Mouse (Mus musculus) cerebellum, postnatal 14 days (tissue): Measurements from ENCODE around the gene Prpf3.
"Not testable (repeated sequence)": the region's sequence is repeated elsewhere in the genome, so short reads cannot be mapped to it uniquely, and the experiment has no call there.

Experiments used
- DNase-seq, 2 experiments: peaks; one replicate each; pipeline ENCODE4 v3.0.0; 2021; ENCODE audit warnings: mixed read lengths in 2 of 2

Prpf3 gene

DNA sequence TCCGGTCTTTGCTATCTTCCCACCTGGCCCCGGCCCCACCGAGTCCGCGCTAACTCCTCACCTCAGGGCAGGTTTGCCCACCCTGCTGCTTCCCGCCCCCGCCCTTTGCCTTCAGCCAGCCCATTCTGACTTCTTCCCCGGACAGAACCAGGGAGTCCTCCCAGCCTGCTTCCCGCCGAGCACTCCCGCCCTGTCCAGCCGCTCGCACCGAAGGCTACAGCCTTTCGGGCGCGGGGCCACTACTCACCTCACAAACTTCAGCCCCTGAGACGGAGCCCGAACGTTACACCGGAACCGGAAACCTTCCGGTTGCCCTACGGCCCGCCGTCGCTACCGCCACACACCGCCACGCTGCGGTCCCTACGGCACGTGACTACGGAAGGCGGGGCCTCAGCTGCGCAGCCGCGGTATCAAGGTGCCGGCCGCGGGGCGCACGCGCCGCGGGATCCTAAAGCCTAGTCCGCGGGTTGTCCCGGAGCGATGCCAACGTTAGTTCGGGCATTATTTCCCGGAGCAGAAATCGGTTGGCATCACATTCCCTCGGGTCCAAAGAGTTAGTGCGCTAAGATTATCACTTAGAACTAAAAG lies at the start of gene Prpf3:
TSS of gene Prpf3 (minus strand) at position 384 of the 588 bp plus-strand sequence.
- peak; percentile 93 to 94 for DNase-seq

- DNase-seq = peak in 1 of 2 experiments; percentile 26
Observed at GRCm38 (mm10) chr3:95904568-95904967, 48.9 kb upstream of the Prpf3 start, which contains the start of gene Car14. Gene Car14, minus strand, starts transcription at chr3:95904691.

DNA sequence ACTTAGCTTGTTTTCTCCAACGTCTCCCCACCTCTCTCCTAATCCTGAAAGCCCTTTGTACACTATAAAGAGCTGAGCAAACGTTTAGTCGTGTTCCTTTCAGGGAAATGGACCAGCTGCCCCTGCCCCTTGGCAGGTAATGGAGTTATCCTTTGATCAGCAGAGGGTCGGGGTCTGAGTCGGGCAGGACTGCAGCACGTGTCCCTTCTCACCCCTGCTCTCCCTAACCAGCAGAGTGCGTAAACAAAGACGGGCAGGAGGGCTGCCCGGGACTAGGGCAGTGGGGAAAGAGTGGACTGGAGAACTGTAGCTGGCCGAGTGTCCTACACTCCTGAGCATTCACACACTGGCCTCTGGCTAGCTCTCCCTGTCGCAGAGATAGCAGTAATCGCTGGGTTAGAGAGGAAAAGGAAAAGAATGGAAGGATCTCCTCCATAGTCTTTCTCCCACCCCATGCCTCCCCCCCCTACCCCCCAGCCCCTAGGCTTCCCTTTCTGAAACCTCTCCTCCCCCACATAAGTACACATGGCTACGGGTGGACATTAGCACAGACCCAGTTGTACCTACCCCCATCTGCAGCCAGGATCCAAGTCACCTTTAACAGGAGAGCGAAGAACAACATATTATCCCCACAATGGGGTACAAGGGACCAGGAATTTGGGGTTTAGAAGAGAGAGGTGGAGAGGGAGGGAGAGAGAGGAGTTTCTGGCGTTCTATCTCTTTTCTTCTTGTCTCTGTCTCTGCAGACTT lies 48.2 kb upstream of the Prpf3 start:
- DNase-seq = no peak

DNA sequence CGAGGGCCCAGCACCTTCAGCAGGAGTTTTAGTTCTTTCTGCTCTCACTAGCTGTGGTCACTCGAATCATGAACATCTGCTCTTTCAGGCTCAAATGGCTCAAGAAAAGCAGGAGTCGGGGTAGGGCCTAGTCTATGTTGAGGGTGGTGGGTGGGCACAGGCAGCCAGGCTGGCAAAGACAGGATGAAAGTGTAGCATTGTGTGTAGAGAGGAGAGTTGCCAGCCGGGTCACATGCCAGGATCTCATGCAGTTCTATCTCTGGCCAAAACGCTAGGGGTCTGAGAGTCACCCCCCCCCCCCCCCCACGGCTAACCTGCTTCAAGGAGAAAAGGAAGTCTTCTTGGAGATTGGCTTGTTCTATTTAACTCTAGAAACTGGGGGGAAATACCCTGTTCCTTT lies 47.0 kb upstream of the Prpf3 start:
- no peak for DNase-seq

GRCm38 (mm10) chr3:95902373-95902625 lies 46.6 kb upstream of the Prpf3 start:
- DNase-seq = no peak

DNA sequence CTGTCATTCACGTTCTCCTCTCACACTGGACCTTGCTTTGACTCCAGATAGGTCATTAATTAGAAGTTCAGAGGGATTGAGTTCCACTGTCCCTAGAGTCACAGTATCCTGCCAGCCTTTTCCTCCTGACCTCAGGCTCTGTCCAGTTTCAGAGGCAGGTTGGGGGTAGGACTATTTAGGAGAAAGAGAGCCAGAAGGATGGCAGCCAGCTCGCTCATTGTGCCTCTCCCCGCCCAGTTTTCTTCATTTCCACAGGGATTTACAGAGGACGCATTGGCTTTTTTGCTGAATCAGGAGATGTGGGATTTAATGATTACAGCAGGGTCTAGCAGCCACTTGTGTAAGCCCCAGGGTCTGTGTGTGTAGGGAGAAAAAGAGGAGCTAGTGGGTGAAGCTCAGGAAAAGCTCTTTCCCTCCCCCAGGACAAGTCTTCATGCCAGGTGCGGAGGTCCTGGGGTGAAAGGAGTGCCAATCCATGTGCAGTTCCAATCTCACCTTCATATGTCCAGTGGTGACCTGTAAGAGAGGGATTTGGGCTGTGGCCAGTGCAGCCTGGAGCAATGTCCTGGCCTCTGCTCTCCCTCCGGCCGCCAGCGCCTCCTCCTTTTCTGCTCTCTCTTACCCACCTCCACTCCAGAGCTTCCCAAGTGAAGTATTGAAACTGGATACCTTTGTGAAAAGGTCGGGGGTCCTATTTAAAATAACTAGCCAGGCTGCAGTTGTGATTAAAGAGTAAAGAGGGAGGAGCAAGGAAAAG lies 46.1 kb upstream of the Prpf3 start:
- DNase-seq = no peak

DNA sequence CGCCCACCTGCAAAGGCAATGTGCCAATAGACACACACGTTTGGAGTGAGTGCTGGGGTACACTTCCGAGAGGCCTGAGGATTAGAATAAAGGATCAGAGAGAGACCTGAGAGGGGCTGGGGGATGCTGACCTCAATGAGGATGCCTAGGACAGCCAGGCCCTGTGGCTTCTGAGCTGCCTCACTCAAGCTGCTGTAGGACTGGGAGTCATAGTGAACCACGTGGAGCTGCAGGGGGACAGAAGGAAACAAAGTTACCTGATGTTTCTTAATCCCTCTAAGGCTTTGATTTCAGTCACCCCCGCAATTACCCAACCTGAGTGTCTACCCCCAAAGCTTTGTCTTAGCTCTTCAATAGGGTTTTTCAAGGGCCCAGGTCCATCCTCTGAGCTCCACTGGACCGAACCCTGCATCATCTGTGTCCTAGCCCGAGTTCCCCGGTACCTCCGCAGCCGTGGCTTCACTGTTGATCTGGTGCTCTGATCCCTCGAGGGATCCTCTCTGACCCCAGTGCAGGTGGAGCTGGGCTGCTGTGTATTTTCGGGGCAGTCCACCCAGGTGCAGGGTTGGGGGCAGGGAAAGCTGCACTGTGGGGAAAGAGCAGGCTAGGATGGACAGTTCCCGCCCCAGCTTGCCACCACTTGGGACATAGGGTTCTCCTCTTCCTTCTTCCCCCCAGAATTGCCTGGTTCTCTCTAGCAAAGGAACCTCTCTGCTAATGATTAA lies 44.3 kb upstream of the Prpf3 start:
- no peak for DNase-seq

DNA sequence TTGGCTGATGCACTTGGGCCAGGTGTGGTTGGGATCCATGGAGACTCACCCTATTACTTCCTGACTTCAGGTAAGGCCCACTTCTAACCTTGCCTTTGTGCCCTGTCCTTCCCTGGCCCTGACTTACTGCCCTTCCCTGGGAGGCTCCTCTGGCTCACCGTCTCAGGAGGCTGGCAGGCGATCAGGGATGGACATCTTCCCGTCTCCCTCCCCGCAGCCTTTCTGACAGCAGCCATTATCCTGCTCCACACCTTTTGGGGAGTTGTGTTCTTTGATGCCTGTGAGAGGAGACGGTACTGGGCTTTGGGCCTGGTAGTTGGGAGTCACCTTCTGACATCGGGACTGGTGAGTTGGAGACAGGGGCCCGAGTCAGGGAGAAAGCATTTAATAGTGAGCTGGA lies 39.8 kb upstream of the Prpf3 start:
- DNase-seq = not testable (repeated sequence)

DNA sequence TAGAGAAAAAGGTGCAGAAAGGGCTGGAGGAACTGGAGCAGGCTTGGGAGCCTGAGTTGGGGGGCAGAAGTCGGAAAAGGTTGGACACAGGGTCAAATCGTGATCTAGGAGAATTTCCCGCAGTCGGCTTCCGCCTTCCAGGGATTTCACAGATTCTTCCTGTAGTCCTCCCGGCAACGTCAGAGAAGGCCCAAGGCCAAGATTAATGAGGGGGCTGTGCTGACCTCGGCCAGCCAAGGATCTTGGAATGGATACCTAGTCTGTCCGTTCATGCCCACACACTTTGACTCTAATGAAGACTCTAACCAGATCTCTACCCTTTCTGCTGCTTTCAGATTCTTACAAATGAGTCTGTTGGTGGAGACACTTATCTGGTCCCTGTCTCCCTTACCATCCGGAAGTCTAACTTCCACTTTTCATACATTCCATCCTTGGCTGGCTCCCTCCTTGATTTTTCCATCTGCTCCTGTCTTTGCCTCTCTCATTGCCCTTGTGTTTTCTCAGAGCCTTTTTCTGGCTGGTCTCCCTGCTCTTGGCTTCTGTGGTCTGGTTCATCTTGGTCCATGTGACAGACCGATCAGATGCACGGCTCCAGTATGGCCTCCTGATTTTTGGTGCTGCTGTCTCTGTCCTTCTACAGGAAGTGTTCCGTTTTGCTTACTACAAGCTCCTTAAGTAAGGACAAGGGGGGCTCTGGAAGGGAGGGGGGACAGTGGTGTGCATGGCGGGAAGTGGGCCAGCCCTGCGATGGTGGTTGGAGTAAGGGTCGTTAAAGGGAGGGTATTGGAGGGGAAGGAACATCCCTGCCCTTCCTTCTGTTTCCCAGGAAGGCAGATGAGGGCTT lies 38.9 kb upstream of the Prpf3 start:
- peak; percentile 79 to 81 for DNase-seq

- DNase-seq = peak; percentile 95
Observed at GRCm38 (mm10) chr3:95893606-95894316, 38.1 kb upstream of the Prpf3 start, which contains the start of gene Aph1a. Gene Aph1a, plus strand, starts transcription at chr3:95893969.

DNA sequence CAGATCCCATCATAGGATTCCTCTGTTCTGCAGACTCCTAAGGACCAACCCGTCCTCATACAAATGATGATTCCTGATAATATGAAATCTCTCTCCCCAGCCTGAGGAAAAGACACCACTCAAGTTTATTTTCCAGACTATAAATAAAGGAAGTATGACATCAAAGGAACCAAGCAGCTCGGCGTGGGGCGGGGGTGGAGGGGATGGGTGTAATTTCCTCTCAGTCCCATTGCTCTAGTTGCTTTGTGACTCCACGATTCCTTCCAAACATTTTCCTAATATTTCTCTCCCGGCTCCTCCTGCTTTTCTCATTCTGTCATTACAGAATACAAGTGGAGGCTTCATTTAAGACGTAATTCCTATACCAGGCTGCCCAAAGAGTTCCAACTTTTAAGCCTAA lies 37.4 kb upstream of the Prpf3 start:
- no peak for DNase-seq

DNA sequence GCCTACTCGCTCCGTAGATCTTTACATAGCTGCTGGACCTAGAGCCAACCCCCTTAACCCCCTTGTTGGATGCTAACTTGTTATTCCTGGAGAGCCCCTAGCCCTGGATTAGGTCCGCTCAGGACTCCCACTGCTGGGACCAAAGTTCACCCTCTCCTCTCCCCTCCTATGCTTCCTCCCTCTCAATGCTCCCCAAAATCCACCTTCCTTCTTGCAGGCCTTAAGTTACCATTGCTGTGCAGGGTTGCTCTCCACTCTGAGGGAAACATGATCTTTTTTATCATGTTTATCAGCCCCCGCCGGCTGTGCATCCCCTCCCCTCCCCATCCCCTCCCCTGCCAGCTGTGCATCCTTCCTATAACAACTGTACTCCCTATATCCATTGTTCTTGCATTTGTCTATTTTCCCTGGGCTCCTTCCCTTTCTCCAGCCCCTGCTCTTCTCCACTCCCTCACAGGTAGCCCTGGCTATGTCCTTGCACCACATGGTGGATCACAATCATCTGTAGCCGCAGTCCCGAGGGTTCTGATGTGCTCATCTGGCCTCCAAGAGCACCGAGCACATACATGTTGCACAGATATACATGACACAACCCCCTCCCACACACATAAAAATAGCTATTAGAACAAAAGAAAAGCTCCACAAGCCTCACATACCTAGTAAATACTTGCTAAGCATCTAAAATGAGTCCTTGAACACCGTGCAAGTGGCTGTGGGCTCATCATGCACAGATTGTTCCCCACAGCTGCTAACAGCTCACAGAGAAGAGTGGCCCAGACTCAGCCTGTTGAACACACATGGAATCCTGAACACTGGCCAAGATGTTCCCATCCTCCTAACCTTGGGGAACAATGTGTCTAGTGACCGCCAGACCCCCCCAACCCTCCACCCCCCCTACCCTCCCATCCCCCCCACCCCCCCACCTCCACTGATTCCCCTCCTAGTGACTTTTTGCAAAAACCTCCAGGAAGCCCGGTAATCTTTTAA lies 36.7 kb upstream of the Prpf3 start:
- DNase-seq = no peak

DNA sequence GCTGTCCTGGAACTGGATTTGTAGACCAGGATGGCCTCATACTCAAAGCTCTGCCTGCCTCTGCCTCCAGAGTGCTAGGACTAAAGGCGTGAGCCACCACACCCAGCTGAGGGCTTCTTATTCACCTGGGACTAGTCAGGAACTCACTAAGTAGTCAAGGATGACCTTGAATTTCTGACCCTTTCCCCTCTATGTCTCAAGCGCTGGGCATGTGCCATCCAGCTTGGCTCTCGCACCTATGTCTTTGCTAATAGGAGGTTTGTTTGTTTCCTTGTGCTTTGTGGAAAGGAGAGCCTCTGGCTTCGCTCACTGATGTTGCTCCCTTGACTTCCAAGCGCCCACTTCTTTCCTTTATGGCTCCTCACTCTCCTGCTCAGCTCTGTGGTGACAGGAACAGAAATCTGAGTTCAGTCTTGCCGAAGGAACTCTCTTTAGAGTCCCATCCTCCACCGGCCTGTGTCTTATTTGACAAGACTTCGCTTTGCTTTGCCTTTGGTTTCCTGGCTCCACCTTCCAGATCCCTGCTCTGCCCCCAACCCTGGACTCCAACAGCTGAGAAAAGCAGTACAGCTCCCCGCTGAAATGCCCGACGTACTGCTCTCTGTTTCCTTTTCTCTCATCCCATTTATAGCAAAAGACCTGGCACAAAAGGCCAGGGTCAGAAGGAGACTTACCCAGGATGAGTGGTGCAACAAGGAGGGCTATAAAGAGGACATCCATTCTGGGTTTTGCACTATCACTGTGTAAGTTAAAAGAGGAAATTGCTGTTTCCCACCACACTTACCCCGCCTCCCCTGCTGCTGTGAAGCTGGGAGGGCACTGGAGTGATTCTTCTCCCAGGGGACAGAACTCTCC lies 35.8 kb upstream of the Prpf3 start, which contains the start of gene BC028528:
TSS of gene BC028528 (minus strand) at position 795 of the 855 bp plus-strand sequence.
- no peak for DNase-seq

- DNase-seq = no peak
Observed at GRCm38 (mm10) chr3:95889664-95890063, 34.0 kb upstream of the Prpf3 start.

- DNase-seq = no peak
Observed at GRCm38 (mm10) chr3:95887596-95887995, 31.9 kb upstream of the Prpf3 start.

DNA sequence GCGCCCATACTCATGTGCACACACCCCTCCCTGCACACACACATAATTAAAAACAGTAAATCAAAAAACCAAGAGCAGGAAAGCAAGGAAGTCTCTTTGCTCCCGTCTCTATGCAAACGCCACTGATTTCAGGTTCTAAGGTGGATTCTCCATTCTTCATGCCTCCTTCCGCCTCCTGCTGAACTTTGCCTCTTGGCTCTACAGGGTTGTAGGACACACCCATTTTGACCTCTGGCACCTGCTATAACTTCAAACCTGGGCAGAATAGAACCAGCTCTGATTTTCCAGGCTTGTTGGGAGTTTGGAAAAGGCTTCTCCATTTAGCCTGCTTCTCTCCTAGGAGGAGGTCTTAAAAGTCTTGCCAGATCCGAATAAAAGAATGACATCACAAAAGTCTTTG lies 28.7 kb upstream of the Prpf3 start:
- DNase-seq = no peak

DNA sequence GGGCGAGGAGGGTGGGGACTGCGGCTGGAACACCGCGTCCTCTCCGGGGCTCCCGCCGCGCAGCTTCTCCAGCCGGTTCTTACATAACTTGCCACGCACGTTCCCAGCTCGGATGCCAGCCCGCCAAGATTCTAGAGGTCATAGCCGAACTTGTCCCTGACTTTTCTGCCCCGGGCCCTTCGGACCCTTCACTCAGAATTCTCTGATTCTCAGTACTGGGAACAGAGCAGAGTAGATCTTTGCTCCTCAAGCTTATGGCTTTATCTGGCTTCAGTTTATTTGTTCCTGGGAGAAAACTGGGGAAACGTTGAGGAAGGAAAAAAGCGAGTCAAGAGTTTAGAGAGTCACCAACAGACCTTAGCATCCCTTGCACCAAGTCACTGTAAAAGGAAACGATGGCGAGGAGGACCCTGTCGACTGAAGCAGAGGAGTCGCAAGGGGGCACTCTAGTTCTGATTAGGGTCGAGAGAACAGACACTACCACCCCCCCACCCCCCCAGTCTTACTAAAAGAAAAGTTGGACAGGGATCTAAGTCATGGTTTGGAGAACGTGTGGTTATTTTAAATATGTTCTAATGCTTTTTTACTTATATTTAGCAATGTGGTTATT lies 27.2 kb upstream of the Prpf3 start:
- peak; percentile 73 to 88 for DNase-seq

DNA sequence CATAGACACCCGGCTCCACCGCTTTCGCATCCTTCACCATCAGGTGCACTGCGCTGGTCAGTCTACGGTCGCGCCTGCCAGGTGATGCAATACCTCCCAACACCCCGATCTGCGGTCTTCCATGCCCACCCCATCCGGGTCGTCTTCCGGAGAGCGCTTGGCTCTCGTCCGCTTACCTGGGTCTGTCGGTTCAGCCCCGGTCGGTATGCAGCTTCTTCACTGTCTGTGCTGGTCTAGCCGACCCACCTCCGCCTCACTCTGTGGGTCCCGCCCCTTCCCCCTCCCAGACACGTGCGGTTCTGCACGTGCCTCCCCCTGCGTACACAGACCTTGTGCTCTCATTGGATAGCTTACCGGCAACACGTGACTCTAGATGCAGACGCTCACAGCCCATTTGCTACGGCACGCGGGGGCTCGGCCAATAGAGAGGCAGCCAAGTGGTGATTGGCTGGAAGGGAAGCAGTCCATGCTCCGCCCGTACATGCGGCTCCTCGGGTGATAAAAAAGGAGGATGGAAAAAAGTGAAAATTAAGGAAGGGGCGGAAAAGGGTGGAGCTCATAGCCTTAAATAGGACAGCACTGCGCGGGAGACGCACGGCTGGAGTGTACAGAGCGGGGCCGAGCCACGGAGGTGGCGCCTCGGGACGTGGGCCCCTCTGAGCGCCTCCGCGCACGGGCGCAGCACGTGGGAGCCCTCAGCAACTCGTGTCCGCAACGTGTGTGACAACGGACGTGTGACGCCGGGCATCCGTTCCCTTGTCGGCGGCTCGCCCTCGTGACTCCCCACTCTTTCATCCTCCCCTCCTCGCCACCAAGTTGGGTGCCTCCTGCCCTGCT lies 26.5 kb upstream of the Prpf3 start, which contains the start of gene Ciart:
TSS of gene Ciart (minus strand) at position 273 of the 837 bp plus-strand sequence.
- peak; percentile 94 to 95 for DNase-seq
